Mouse (Mus musculus) embryonic facial prominence, embryonic 12.5 days (tissue): Measurements from ENCODE around the gene Stk39. TPM values are rescaled to one million over a fixed set of nuclear protein-coding genes. Genes with fewer than 3 reads are reported as not detected.

Experiments
- ATAC-seq: fragments of 200-750 bp; cut with Nextera tagmentation; 2 replicates; pipeline ENCODE4 v1.8.0; 2017; ENCODE audit not compliant: insufficient number of reproducible peaks, insufficient read depth, low FRiP score, low TSS enrichment
- H3K27ac ChIP-seq: fragments of 300-500 bp; sonication (generic); 2 replicates; pipeline ENCODE4 v1.5.1; 2016; ENCODE audit warnings: mild to moderate bottlenecking
- H3K27me3 ChIP-seq: fragments of 300-500 bp; sonication (generic); 2 replicates; pipeline ENCODE4 v1.6.1; 2016; ENCODE audit warnings: mild to moderate bottlenecking, moderate library complexity
- H3K36me3 ChIP-seq: fragments of 300-500 bp; sonication (generic); 2 replicates; pipeline ENCODE4 v1.6.1; 2016; ENCODE audit warnings: mild to moderate bottlenecking
- H3K4me1 ChIP-seq: fragments of 300-500 bp; sonication (generic); 2 replicates; pipeline ENCODE4 v1.6.1; 2016
- H3K4me2 ChIP-seq: fragments of 300-500 bp; sonication (generic); replicated peaks from 2 replicates; pipeline ENCODE4 v1.6.1; 2016; ENCODE audit warnings: mild to moderate bottlenecking, moderate library complexity
- H3K4me3 ChIP-seq: fragments of 300-500 bp; sonication (generic); 2 replicates; pipeline ENCODE4 v1.5.1; 2016; ENCODE audit warnings: mild to moderate bottlenecking
- H3K9ac ChIP-seq: fragments of 300-500 bp; sonication (generic); 2 replicates; pipeline ENCODE4 v1.6.1; 2016; ENCODE audit warnings: mild to moderate bottlenecking, moderate library complexity
- H3K9me3 ChIP-seq: fragments of 300-500 bp; sonication (generic); 2 replicates; pipeline ENCODE4 v1.6.1; 2016; ENCODE audit warnings: mild to moderate bottlenecking, moderate library complexity
- WGBS: fragments of 180-500 bp; shearing (Covaris S2); methylation state at CpG from one replicate; pipeline ENCODE4 v1.1.7; 2016; 5-methylcytosine and 5-hydroxymethylcytosine counted together
- polyA plus RNA-seq: library from polyadenylated mRNA; unstranded; fragments of >200 nt; fragmentation: Nextera tagmentation; extraction: Ambion mirVana; gene quantifications from 2 replicates; pipeline ENCODE4 v1.2.1, GENCODE M21; 2016

Stk39 gene
- 25.1 and 26.6 TPM in 2 replicates for polyA plus RNA-seq

DNA sequence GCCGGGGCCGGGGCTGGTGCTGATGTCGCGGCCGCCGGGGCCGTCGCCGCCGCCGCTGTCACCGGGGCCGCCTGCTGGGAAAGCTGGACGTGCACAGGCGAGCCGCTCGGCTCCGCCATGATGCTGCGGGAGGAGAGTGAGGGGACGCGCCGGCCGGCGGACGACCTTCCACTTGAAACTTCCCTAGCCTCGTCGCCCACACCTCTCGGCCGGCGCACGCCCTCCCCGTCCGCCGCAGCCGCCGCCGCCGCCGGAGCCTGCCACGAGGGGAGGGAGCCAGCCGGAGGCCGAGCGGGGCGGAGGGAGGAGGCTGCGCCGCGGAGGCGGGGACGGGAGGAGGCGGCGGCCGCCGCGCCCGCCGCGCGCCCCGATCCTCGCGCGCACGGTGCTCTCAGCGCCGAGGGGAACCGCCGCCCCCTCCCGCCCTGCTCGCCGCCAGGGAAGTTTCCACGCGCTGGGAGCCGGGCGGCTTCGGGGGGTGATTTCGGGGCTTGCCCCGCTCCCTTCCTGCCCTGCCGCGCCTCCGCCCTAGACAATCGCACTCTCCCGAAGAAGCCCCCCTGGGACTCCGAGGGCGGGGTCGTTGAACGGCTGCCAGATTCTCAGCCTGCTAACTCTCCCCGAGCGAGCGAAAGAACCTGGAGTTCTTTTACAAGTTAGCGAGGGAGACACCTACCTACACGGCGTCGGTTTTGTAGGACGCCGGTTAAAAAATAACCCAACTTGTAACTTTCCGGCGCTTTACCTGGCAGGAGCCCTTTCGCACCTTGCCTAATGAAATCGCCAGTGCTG, at the start of gene Stk39:
Gene Stk39, minus strand, starts transcription at position 510 of the 792 bp plus-strand sequence.
- WGBS, result under 1% methylated on average over 79 of the region's 99 CpGs
- no peaks in the 10 kb centered on the region for H3K9me3 ChIP-seq
- no peaks in the 10 kb centered on the region for H3K27me3 ChIP-seq
- peak; percentile 79 for ATAC-seq
- H3K4me2 ChIP-seq, result peak within 1 kb of the TSS; percentile 74
- peak within 1 kb of the TSS; percentile 91 for H3K4me3 ChIP-seq
- no peaks in the 10 kb centered on the region for H3K36me3 ChIP-seq
- peak within 1 kb of the TSS; percentile 87 for H3K9ac ChIP-seq
- peak within 1 kb of the TSS; percentile 85 for H3K27ac ChIP-seq
- peaks cover 6% of the 10 kb centered on the region; the same call in 1 of the 2 replicates for H3K4me1 ChIP-seq

- Histone ChIP-seq H3K36me3 (no peaks in the 10 kb centered on the region), H3K9me3 (no peaks in the 10 kb centered on the region), H3K27ac (no peak overlapping the region), H3K27me3 (no peaks in the 10 kb centered on the region), H3K4me2 (no peak overlapping the region), H3K4me3 (no peak overlapping the region), H3K4me1 (no peaks in the 10 kb centered on the region), H3K9ac (no peak overlapping the region)
- no peak for ATAC-seq
- WGBS, result 74% methylated on average over 2 of the region's 2 CpGs
These were observed 43.3 kb upstream of the Stk39 start for GRCm38 (mm10) chr2:68515409-68515808.

- no peak for ATAC-seq
- no peaks in the 10 kb centered on the region for H3K27me3 ChIP-seq
- no peak overlapping the region for H3K4me2 ChIP-seq
- no peak overlapping the region for H3K27ac ChIP-seq
- WGBS, result 80% methylated on average over 2 of the region's 2 CpGs
- no peak overlapping the region for H3K9ac ChIP-seq
- H3K4me1 ChIP-seq, result no peaks in the 10 kb centered on the region
- no peak overlapping the region for H3K4me3 ChIP-seq
- no peaks in the 10 kb centered on the region for H3K9me3 ChIP-seq
- no peaks in the 10 kb centered on the region for H3K36me3 ChIP-seq
These were observed 31.1 kb upstream of the Stk39 start for GRCm38 (mm10) chr2:68503202-68503601.

DNA sequence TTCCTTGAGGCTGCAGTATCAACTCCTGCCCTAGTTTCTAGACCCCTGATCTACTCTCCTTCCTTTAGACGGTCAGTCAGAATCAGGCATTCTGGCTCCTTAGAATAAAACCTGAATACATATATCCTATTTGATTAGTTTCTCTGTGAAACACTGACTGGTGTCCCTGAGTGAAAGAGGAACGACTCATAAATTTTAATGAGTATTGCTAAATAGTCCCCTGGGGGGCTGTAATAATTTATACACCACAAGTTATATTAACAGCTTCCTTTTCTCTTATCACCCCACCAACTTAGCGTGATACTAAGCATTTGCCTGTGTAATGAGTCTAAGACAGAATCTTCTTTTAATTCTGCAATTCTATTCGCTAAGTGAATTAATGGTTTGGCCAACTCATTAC, 30.7 kb upstream of the Stk39 start:
- Histone ChIP-seq H3K27me3 (no peaks in the 10 kb centered on the region), H3K4me3 (no peak overlapping the region), H3K27ac (no peak overlapping the region), H3K4me1 (no peaks in the 10 kb centered on the region), H3K9me3 (no peaks in the 10 kb centered on the region), H3K36me3 (no peaks in the 10 kb centered on the region), H3K4me2 (no peak overlapping the region), H3K9ac (no peak overlapping the region)
- 75% methylated on average over 4 of the region's 4 CpGs for WGBS
- ATAC-seq, result no peak

DNA sequence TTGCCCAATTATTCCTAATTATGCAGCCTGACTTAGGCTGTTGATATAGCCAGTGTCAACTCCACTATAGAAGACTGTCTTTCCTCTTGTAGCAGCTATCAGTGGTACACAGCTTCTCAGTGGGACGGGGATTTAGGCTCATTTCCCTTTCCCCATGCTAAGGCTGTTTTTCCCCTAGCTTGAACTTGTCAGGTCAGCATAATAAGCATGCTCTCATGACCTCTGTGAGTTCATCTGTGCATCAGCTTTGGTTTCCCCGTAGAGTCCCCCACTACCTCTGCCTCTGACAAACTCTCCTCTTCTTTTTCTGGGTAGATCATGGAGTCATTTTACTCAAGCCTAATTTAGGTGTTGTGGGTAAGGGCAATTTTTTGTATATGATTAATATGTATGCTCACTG, 30.2 kb upstream of the Stk39 start:
- WGBS, result 33% methylated on average over 2 of the region's 2 CpGs
- no peak for ATAC-seq
- H3K9ac ChIP-seq, result no peak overlapping the region
- H3K9me3 ChIP-seq, result no peaks in the 10 kb centered on the region
- H3K4me3 ChIP-seq, result no peak overlapping the region
- H3K27ac ChIP-seq, result no peak overlapping the region
- H3K4me2 ChIP-seq, result no peak overlapping the region
- H3K4me1 ChIP-seq, result no peaks in the 10 kb centered on the region
- no peaks in the 10 kb centered on the region for H3K27me3 ChIP-seq
- H3K36me3 ChIP-seq, result no peaks in the 10 kb centered on the region

DNA sequence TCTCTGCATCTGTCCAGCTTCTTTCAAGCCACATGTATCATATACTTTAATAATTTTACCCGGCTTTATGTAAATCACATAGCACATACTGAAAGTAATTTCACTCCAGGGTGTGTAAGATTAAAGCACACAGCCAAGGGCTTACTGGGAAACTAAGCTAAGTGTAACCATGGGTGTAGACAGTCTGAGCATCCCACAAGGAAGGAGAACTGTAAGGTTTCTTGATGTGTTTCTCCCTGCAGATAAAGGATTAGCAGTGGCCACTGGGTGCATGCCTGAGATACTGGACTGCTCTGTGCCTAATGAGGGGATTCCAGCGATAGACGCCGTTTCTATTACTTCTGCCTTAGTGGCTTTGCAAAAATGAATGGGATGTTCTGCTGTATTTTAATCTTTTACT, 14.2 kb upstream of the Stk39 start:
- no peak overlapping the region for H3K4me2 ChIP-seq
- WGBS, result 81% methylated on average over 4 of the region's 4 CpGs
- no peak for ATAC-seq
- no peaks in the 10 kb centered on the region; the same call in 1 of the 2 replicates for H3K4me1 ChIP-seq
- H3K9me3 ChIP-seq, result no peaks in the 10 kb centered on the region
- H3K4me3 ChIP-seq, result no peak overlapping the region
- no peak overlapping the region for H3K9ac ChIP-seq
- H3K27me3 ChIP-seq, result no peaks in the 10 kb centered on the region
- no peaks in the 10 kb centered on the region for H3K36me3 ChIP-seq
- H3K27ac ChIP-seq, result no peak overlapping the region

- Histone ChIP-seq H3K4me3 (no peak overlapping the region), H3K9ac (no peak overlapping the region), H3K9me3 (no peaks in the 10 kb centered on the region), H3K27ac (no peak overlapping the region), H3K27me3 (no peaks in the 10 kb centered on the region), H3K36me3 (no peaks in the 10 kb centered on the region), H3K4me1 (no peaks in the 10 kb centered on the region; the same call in 1 of the 2 replicates), H3K4me2 (no peak overlapping the region)
- no peak for ATAC-seq
- 46% methylated on average over 4 of the region's 4 CpGs for WGBS
These were observed 13.1 kb upstream of the Stk39 start for GRCm38 (mm10) chr2:68485141-68485540.

DNA sequence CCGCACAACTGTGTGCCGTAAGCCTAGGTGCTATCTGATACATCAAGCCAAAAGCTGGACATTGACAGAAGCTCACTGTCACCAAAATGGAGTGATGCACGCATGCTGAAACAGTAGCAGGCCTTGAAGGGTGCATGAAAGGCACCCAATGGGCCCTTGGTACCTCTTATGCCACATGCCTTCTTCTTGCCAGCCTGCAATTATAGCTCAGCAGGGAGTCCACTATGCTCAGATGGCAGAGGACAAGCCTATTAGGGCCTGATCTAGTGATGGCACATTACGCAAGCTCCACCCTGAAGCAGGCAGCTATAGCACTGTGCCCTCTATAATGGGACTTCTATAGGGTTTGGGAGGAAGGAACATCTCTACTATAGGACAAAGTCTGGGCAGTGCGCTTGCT, 10.8 kb upstream of the Stk39 start:
- Histone ChIP-seq H3K4me1 (no peaks in the 10 kb centered on the region), H3K9me3 (no peaks in the 10 kb centered on the region), H3K36me3 (no peaks in the 10 kb centered on the region), H3K4me2 (no peak overlapping the region), H3K27me3 (no peaks in the 10 kb centered on the region), H3K4me3 (no peak overlapping the region), H3K9ac (no peak overlapping the region), H3K27ac (no peak overlapping the region)
- ATAC-seq, result no peak
- WGBS, result 93% methylated on average over 5 of the region's 5 CpGs

DNA sequence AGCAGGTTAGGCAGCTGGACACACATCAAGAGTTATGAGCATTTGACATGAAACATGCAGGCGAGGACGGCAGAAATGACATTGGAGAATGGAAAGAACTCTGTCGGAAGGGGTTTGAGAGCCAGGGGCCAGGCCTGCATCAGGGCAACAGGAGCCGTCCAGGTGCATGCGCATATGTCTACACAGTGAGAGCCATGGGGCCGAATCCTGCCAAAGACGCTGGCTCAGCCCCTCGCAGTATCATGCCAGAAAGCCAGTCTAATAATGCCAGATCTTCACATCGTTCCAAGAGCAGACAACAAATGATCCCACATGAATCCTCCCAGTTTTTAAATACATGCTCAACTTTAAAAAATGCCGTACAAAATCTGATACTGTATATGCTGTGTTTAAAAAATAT, 7.8 kb upstream of the Stk39 start:
- no peaks in the 10 kb centered on the region for H3K4me1 ChIP-seq
- WGBS, result 84% methylated on average over 10 of the region's 10 CpGs
- H3K4me2 ChIP-seq, result no peak overlapping the region
- H3K27me3 ChIP-seq, result no peaks in the 10 kb centered on the region
- H3K27ac ChIP-seq, result no peak overlapping the region
- no peak overlapping the region for H3K9ac ChIP-seq
- no peaks in the 10 kb centered on the region for H3K36me3 ChIP-seq
- H3K4me3 ChIP-seq, result no peak overlapping the region
- ATAC-seq, result no peak
- no peaks in the 10 kb centered on the region for H3K9me3 ChIP-seq

GRCm38 (mm10) chr2:68472921-68473320, 853 bp upstream of the Stk39 start:
- Histone ChIP-seq H3K4me2 (peak overlapping the region; percentile 74; the same call in 1 of the 2 replicates), H3K27ac (no peak overlapping the region), H3K4me1 (peaks cover 6% of the 10 kb centered on the region; the same call in 1 of the 2 replicates), H3K9ac (no peak overlapping the region), H3K9me3 (no peaks in the 10 kb centered on the region), H3K36me3 (no peaks in the 10 kb centered on the region), H3K27me3 (no peaks in the 10 kb centered on the region), H3K4me3 (no peak overlapping the region)
- 28% methylated on average over 4 of the region's 4 CpGs for WGBS
- no peak for ATAC-seq

- no peak overlapping the region for H3K27ac ChIP-seq
- peaks cover 6% of the 10 kb centered on the region; the same call in 1 of the 2 replicates for H3K4me1 ChIP-seq
- no peak overlapping the region for H3K9ac ChIP-seq
- peak overlapping the region; percentile 74 for H3K4me2 ChIP-seq
- 1% methylated on average over 5 of the region's 5 CpGs for WGBS
- no peaks in the 10 kb centered on the region for H3K27me3 ChIP-seq
- H3K4me3 ChIP-seq, result peak overlapping the region; percentile 91
- H3K36me3 ChIP-seq, result no peaks in the 10 kb centered on the region
- ATAC-seq, result no peak
- no peaks in the 10 kb centered on the region for H3K9me3 ChIP-seq
These were observed 463 bp upstream of the Stk39 start for GRCm38 (mm10) chr2:68472551-68472910.
